Mouse (Mus musculus): ENCODE results near the gene Dlg2. TPM values are rescaled to one million over a fixed set of nuclear protein-coding genes. Genes with fewer than 3 reads are reported as not detected.
A peak's percentile ranks its signal among the peaks of the same experiment; 100 is the strongest.

Gene Dlg2
- polyA plus RNA-seq, 1 experiment from 2014 or later: 1.4 TPM

GRCm38 (mm10) chr7:90457517-90457916 lies 19.0 kb upstream of the Dlg2 start:
- peaks cover 18% of the 10 kb centered on the region for H3K36me3 ChIP-seq
- 12% methylated on average over 10 of the region's 10 CpGs for WGBS
- H3K27ac ChIP-seq: peak overlapping the region; percentile 96
- H3K4me3 ChIP-seq (replicated peaks): peak overlapping the region; percentile 85
- peak overlapping the region; percentile 76 for H3K4me2 ChIP-seq
- H3K9me3 ChIP-seq (replicated peaks): no peaks in the 10 kb centered on the region
- peak; percentile 52 for ATAC-seq (replicated peaks; ENCODE audit: low FRiP score)
- H3K4me1 ChIP-seq: peaks cover 18% of the 10 kb centered on the region
- no peaks in the 10 kb centered on the region for H3K27me3 ChIP-seq
- peak overlapping the region; percentile 83 for H3K9ac ChIP-seq

GRCm38 (mm10) chr7:90460330-90460729 lies 16.1 kb upstream of the Dlg2 start:
- 51% methylated on average over 10 of the region's 10 CpGs for WGBS
- H3K4me3 ChIP-seq (replicated peaks): no peak overlapping the region
- H3K4me1 ChIP-seq: peaks cover 18% of the 10 kb centered on the region
- no peaks in the 10 kb centered on the region for H3K9me3 ChIP-seq (replicated peaks)
- H3K9ac ChIP-seq: no peak overlapping the region
- ATAC-seq (replicated peaks; ENCODE audit: low FRiP score): no peak
- H3K4me2 ChIP-seq: no peak overlapping the region
- H3K27ac ChIP-seq: no peak overlapping the region
- H3K27me3 ChIP-seq: no peaks in the 10 kb centered on the region
- no peaks in the 10 kb centered on the region for H3K36me3 ChIP-seq

GRCm38 (mm10) chr7:90460930-90461329 lies 15.5 kb upstream of the Dlg2 start:
- WGBS: 21% methylated on average over 14 of the region's 14 CpGs
- Histone ChIP-seq H3K4me3 (replicated peaks) (no peak overlapping the region), H3K27ac (no peak overlapping the region), H3K36me3 (no peaks in the 10 kb centered on the region), H3K27me3 (no peaks in the 10 kb centered on the region), H3K9ac (no peak overlapping the region), H3K9me3 (replicated peaks) (no peaks in the 10 kb centered on the region), H3K4me2 (no peak overlapping the region; the same call in 1 of the 2 replicates), H3K4me1 (peaks cover 14% of the 10 kb centered on the region)
- no peak for ATAC-seq (replicated peaks; ENCODE audit: low FRiP score)

- Histone ChIP-seq H3K9ac (no peak overlapping the region), H3K36me3 (peaks cover 1% of the 10 kb centered on the region; the same call in 1 of the 2 replicates), H3K4me1 (peaks cover 9% of the 10 kb centered on the region), H3K9me3 (replicated peaks) (no peaks in the 10 kb centered on the region), H3K4me2 (no peak overlapping the region), H3K27me3 (no peaks in the 10 kb centered on the region), H3K4me3 (replicated peaks) (no peak overlapping the region), H3K27ac (no peak overlapping the region)
- WGBS: 89% methylated on average over 5 of the region's 5 CpGs
- ATAC-seq (replicated peaks; ENCODE audit: low FRiP score): no peak
These were observed 15.0 kb upstream of the Dlg2 start for GRCm38 (mm10) chr7:90461441-90461840.

GRCm38 (mm10) chr7:90473511-90473910 lies 3.0 kb upstream of the Dlg2 start:
- Histone ChIP-seq H3K9ac (no peak overlapping the region), H3K9me3 (replicated peaks) (no peaks in the 10 kb centered on the region), H3K4me2 (no peak overlapping the region), H3K4me3 (replicated peaks) (no peak overlapping the region), H3K4me1 (peaks cover 12% of the 10 kb centered on the region), H3K36me3 (peaks cover 20% of the 10 kb centered on the region), H3K27me3 (peaks cover 7% of the 10 kb centered on the region), H3K27ac (no peak overlapping the region)
- ATAC-seq (replicated peaks; ENCODE audit: low FRiP score): no peak
- WGBS: 75% methylated on average over 2 of the region's 2 CpGs

GRCm38 (mm10) chr7:90475793-90476312 lies 619 bp upstream of the Dlg2 start, which contains the start of gene Tmem126b:
Tmem126b (minus strand) TSS chr7:90476001.
- 0% methylated on average over 36 of the region's 36 CpGs for WGBS
- H3K9ac ChIP-seq: peak within 1 kb of the TSS; percentile 64
- peak within 1 kb of the TSS; percentile 94 for H3K4me2 ChIP-seq
- H3K9me3 ChIP-seq (replicated peaks): no peaks in the 10 kb centered on the region
- H3K4me1 ChIP-seq: peaks cover 12% of the 10 kb centered on the region
- peak; percentile 100 for ATAC-seq (replicated peaks; ENCODE audit: low FRiP score)
- H3K27me3 ChIP-seq: peaks cover 10% of the 10 kb centered on the region
- H3K27ac ChIP-seq: peak within 1 kb of the TSS; percentile 66
- peak within 1 kb of the TSS; percentile 70 for H3K4me3 ChIP-seq (replicated peaks)
- peaks cover 4% of the 10 kb centered on the region; the same call in 1 of the 2 replicates for H3K36me3 ChIP-seq

- H3K9me3 ChIP-seq (replicated peaks): no peaks in the 10 kb centered on the region
- H3K27me3 ChIP-seq: peaks cover 5% of the 10 kb centered on the region
- H3K4me1 ChIP-seq: no peaks in the 10 kb centered on the region
- H3K27ac ChIP-seq: no peak overlapping the region
- 94% methylated on average over 2 of the region's 2 CpGs for WGBS
- H3K36me3 ChIP-seq: no peaks in the 10 kb centered on the region
- H3K4me3 ChIP-seq (replicated peaks): no peak overlapping the region
- H3K9ac ChIP-seq: no peak overlapping the region
- H3K4me2 ChIP-seq: no peak overlapping the region
- ATAC-seq (replicated peaks; ENCODE audit: low FRiP score): no peak
These were observed 6.1 kb downstream of the Dlg2 start for GRCm38 (mm10) chr7:90482607-90483006.

- Histone ChIP-seq H3K9me3 (replicated peaks) (no peaks in the 10 kb centered on the region), H3K9ac (no peak overlapping the region), H3K36me3 (no peaks in the 10 kb centered on the region), H3K27ac (no peak overlapping the region), H3K27me3 (no peaks in the 10 kb centered on the region), H3K4me1 (no peaks in the 10 kb centered on the region), H3K4me3 (replicated peaks) (no peak overlapping the region), H3K4me2 (no peak overlapping the region)
- 80% methylated on average over 3 of the region's 3 CpGs for WGBS
- no peak for ATAC-seq (replicated peaks; ENCODE audit: low FRiP score)
These were observed 31.7 kb downstream of the Dlg2 start for GRCm38 (mm10) chr7:90508124-90508523.

- Histone ChIP-seq H3K4me1 (no peaks in the 10 kb centered on the region), H3K4me2 (no peak overlapping the region), H3K36me3 (no peaks in the 10 kb centered on the region), H3K27me3 (no peaks in the 10 kb centered on the region), H3K27ac (no peak overlapping the region), H3K9ac (no peak overlapping the region), H3K4me3 (replicated peaks) (no peak overlapping the region), H3K9me3 (replicated peaks) (no peaks in the 10 kb centered on the region)
- ATAC-seq (replicated peaks; ENCODE audit: low FRiP score): no peak
These were observed 35.8 kb downstream of the Dlg2 start for GRCm38 (mm10) chr7:90512293-90512692.

- H3K9me3 ChIP-seq (replicated peaks): no peaks in the 10 kb centered on the region
- H3K9ac ChIP-seq: no peak overlapping the region
- no peaks in the 10 kb centered on the region for H3K36me3 ChIP-seq
- no peak overlapping the region for H3K4me3 ChIP-seq (replicated peaks)
- 68% methylated on average over 9 of the region's 9 CpGs for WGBS
- H3K4me1 ChIP-seq: no peaks in the 10 kb centered on the region
- ATAC-seq (replicated peaks; ENCODE audit: low FRiP score): no peak
- no peak overlapping the region for H3K4me2 ChIP-seq
- H3K27ac ChIP-seq: no peak overlapping the region
- H3K27me3 ChIP-seq: no peaks in the 10 kb centered on the region
These were observed 63.3 kb downstream of the Dlg2 start for GRCm38 (mm10) chr7:90539481-90540402.

GRCm38 (mm10) chr7:90540811-90541323 lies 64.4 kb downstream of the Dlg2 start:
- WGBS: 81% methylated on average over 2 of the region's 2 CpGs
- H3K4me1 ChIP-seq: no peaks in the 10 kb centered on the region
- H3K27ac ChIP-seq: no peak overlapping the region
- H3K4me2 ChIP-seq: no peak overlapping the region
- no peak overlapping the region for H3K9ac ChIP-seq
- no peaks in the 10 kb centered on the region for H3K27me3 ChIP-seq
- no peaks in the 10 kb centered on the region for H3K9me3 ChIP-seq (replicated peaks)
- H3K36me3 ChIP-seq: no peaks in the 10 kb centered on the region
- no peak overlapping the region for H3K4me3 ChIP-seq (replicated peaks)
- ATAC-seq (replicated peaks; ENCODE audit: low FRiP score): no peak

GRCm38 (mm10) chr7:90553399-90553798 lies 76.9 kb downstream of the Dlg2 start:
- no peak overlapping the region for H3K4me2 ChIP-seq
- no peak overlapping the region for H3K4me3 ChIP-seq (replicated peaks)
- ATAC-seq (replicated peaks; ENCODE audit: low FRiP score): peak; percentile 46; the same call in 1 of the 2 replicates
- H3K9me3 ChIP-seq (replicated peaks): no peaks in the 10 kb centered on the region
- H3K36me3 ChIP-seq: no peaks in the 10 kb centered on the region
- 72% methylated on average over 6 of the region's 6 CpGs for WGBS
- H3K27me3 ChIP-seq: no peaks in the 10 kb centered on the region
- no peak overlapping the region for H3K9ac ChIP-seq
- H3K27ac ChIP-seq: no peak overlapping the region
- H3K4me1 ChIP-seq: no peaks in the 10 kb centered on the region

All from kidney, embryonic 15.5 days (tissue).